Mouse (Mus musculus) embryonic fibroblast, embryonic 13.5 days (primary cell): ENCODE data around the gene 2210010C04Rik.

Experiments
- CTCF ChIP-seq: IDR thresholded peaks from 2 replicates; pipeline ENCODE4 v1.5.1; 2011; ENCODE audit warnings: mild to moderate bottlenecking, control low read depth, low read length, moderate library complexity, borderline replicate concordance; ENCODE audit not compliant: insufficient read depth
- POLR2A ChIP-seq: IDR thresholded peaks from 2 replicates; pipeline ENCODE4 v1.6.1; 2011; ENCODE audit warnings: low read depth, mild to moderate bottlenecking, control low read depth, low read length, moderate library complexity

- TF ChIP-seq CTCF = no peak
- no peak for TF ChIP-seq POLR2A
Measured at GRCm38 (mm10) chr6:41030821-41031220, 4.5 kb downstream of the 2210010C04Rik start.
